Mouse (Mus musculus) left cerebral cortex, postnatal 14 days (tissue): ENCODE measurements around the gene Gm9736. TPM values are rescaled to one million over a fixed set of nuclear protein-coding genes. Genes with fewer than 3 reads are reported as not detected.
"Not testable (repeated sequence)": the region's sequence is repeated elsewhere in the genome, so short reads cannot be mapped to it uniquely, and the experiment has no call there.

Experiments
- DNase-seq, 2 experiments: peaks; one replicate each; pipeline ENCODE4 v3.0.0; 2021 to 2022; ENCODE audit warnings: low spot score in 2 of 2, mixed read lengths in 1 of 2
- intact Hi-C: fragments of 180-260 bp; cut with DNase I; formaldehyde crosslinking; loops from one replicate; pipeline ENCODE4 v1.15.1; 2025
- long read RNA-seq, 2 experiments: library from polyadenylated mRNA; stranded (forward); transcript quantifications; one replicate each; pipeline ENCODE4 v2.0.0; 2021
- total RNA-seq, 2 experiments: library from RNA; stranded (reverse); gene quantifications; 2 replicates each; pipeline ENCODE4 v1.2.3; 2021

Gm9736 gene
- not detected for total RNA-seq
- long read RNA-seq, experiment 1, result 0 reads
- long read RNA-seq, experiment 2, result 0 reads

DNA sequence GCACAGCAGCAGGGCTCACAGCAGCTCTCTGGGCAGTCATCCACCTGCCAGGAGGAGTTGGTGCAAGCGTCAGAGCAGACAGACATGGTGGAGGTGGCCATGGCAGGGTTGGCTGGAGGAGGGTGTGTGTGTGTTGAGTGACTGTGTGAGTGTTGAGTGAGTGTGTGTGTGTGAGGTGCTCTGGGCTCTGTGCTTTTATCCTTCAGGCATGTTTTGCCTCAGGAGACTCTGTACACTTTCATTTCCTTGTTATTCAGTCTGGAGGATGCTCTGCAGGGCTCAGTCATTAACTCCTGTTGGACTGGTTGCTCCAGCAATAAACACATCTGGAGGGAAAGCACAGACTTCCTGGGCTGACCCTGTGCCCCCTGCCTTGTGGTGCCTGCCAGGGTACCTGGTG is at the start of gene Gm9736:
Gene Gm9736 (minus strand): TSS at position 101 of the 400 bp plus-strand sequence.
- DNase-seq, intact Hi-C loops: not testable (repeated sequence)

DNA sequence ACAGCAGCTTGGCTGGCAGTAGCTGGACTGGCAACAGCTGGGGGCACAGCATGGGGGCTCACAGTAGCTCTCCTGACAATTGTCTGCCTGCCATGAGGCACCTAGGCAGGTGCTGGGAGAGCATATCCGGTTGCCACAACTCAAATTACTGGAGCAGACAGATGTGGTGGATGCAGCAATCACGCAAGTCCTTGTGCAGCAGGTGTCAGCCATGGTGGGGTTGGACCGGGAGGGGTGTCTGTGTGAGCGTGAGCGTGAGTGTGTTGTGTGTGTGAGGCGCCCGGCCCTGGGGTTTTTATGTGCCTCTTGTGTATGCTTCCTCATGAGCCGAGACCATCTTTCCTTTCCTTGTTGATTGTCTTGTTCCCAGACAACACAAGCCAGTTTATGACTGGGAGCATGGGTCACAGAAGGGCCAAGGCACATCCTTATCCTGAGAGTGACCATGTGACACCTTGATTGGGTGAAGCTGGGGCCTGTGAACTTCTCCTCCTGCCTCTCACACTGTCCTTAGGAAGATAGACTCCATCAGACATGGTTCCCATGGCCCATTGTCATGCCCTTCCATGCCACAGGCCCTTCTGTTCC is 47.9 kb upstream of the Gm9736 start, which contains the start of gene Gm19668:
Gene Gm19668 (minus strand): TSS at position 213 of the 588 bp plus-strand sequence.
- DNase-seq, result no peak
- intact Hi-C loops, result no loop called here

DNA sequence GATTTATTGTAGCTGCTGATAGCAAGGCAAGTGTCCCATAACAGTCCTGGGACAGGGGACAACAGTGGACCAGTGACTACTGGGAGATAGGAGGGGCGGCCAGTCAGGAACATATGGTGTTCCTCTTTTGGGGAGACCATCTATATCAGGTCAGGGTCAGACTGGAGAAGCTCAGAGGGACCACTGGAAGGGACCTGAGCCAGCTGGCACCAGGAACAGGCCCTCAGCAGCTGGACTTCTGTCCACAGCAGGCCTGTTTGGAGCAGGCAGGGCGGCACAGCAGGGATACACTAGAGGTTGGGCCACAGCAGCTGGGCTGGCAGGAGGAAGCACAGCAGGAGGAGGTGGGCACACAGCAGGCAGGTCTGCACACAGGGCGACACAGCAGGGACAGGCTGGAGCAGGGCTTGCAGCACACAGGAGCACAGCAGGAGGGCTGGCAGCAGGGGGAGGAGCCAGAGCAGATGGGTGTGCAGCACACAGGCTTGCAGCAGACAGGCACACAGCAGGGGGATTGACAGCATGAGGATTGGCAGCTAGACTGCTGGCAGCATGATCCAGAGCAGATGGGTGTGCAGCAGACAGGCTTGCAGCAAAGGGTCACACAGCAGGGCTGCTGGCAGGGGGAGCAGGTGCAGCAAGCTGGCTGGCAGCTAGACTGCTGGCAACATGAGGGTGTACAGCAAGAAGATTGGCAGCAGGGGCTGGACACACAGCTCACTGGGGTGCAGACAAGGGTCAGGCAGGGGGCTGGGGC is 47.2 kb upstream of the Gm9736 start:
- intact Hi-C loops, DNase-seq: not testable (repeated sequence)

DNA sequence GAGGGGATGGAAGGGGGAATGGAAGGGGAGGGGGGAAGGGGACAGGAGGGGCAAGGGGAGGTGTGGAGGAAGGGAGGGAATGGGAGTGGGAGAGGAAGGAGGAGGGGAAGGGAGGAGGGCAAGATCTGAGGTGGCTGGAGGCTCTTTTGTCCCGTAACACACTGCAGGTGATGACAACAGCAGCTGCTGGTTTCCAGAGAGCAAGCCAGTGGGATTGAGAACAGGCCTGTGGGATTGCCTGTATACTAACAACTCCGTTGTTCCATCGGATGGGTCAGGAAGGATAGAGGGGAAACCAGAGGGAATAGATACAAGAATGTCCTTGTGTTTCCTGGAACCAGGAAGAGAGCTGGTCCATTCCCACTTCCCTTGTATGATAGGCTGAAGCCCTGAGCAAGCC is 46.5 kb upstream of the Gm9736 start:
- DNase-seq, result no peak
- intact Hi-C loops, result no loop called here

DNA sequence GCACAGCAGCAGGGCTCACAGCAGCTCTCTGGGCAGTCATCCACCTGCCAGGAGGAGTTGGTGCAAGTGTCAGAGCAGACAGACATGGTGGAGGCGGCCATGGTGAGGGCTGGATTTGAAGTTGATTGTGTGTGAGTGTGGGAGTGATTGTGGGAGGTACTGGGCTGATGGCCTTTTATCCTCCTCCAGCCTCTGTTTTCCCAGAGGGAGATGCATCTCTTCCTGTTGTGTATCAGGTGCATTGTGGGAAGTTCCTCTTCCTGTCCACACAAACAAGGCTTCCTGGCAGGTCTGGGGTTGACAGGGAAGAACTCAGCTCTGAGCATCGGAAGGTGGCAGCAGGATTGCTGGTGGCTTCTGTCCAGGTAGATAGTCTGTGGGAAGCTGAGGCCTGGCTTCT is 43.8 kb upstream of the Gm9736 start, which contains the start of gene Gm9639:
Gene Gm9639 (minus strand): TSS at position 101 of the 400 bp plus-strand sequence.
- intact Hi-C loops, result no loop called here
- DNase-seq, result no peak

DNA sequence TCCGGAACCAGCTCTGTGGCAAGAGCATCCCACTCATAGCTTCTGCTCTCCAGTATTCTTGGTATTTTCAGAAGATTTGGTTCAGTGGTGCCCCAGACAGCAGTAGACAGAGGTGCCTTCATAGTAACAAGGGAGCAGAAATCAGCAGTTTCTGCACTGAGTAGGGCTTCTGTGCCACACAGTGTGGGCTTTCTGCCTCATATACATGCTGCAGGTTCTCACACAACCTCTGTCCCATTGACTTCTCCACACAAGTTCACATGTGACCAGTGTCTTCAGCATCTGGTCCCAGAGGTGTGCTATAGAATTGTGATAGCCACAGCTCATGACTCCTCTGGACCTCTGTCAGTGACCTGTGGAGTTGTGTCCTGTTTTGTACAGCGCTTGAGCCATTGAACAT is 37.5 kb upstream of the Gm9736 start:
- intact Hi-C loops, result no loop called here
- DNase-seq, result no peak

DNA sequence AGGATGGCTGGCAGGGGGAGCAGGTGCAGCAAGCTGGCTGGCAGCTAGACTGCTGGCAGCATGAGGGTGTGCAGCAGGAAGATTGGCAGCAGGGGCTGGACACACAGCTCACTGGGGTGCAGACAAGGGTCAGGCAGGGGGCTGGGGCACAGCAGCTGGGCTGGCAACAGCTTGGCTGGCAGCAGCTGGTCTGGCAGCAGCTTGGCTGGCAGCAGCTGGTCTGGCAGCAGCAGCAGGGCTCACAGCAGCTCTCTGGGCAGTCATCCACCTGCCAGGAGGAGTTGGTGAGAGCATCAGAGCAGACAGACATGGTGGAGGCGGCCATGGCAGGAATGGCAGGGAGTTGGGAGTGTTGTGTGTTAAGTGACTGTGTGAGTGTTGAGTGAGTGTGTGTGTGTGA is 36.7 kb upstream of the Gm9736 start, which contains the start of gene Gm7137:
Gene Gm7137 (minus strand): TSS at position 325 of the 400 bp plus-strand sequence.
- intact Hi-C loops, DNase-seq: not testable (repeated sequence)

DNA sequence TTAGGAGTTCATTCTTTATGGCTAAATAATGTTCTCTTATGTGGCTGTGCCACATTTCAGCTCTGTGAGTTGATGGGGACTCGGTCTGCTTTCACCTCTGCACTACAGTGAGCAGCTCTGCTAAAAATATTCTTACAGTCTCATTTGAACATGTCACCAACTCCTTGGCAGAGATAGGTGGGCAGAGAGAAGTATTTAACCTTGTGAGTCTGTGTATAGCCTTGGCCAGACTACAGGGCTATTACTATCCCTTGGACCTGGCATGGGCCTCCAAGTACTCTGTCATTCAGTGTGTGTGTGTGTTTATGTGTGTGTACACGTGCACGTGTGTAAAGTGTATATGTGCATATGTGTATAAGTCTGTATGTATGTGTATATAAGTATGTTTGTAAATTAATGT is 32.2 kb upstream of the Gm9736 start:
- intact Hi-C loops, DNase-seq: not testable (repeated sequence)

DNA sequence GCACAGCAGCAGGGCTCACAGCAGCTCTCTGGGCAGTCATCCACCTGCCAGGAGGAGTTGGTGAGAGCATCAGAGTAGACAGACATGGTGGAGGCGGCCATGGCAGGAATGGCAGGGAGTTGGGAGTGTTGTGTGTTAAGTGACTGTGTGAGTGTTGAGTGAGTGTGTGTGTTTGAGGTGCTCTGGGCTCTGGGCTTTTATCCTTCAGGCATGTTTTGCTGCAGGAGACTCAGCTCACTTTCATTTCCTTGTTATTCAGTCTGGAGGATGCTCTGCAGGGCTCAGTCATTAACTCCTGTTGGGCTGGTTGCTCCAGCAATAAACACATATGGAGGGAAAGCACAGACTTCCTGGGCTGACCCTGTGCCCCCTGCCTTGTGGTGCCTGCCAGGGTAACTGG is 31.3 kb upstream of the Gm9736 start, which contains the start of gene Gm3250:
Gene Gm3250 (minus strand): TSS at position 101 of the 400 bp plus-strand sequence.
- intact Hi-C loops, result not testable (repeated sequence)

DNA sequence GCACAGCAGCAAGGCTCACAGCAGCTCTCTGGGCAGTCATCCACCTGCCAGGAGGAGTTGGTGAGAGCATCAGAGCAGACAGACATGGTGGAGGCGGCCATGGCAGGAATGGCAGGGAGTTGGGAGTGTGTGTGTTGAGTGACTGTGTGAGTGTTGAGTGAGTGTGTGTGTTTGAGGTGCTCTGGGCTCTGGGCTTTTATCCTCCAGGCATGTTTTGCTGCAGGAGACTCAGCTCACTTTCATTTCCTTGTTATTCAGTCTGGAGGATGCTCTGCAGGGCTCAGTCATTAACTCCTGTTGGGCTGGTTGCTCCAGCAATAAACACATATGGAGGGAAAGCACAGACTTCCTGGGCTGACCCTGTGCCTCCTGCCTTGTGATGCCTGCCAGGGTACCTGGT is 25.7 kb upstream of the Gm9736 start, which contains the start of gene Gm7138:
Gene Gm7138 (minus strand): TSS at position 101 of the 400 bp plus-strand sequence.
- intact Hi-C loops, DNase-seq: not testable (repeated sequence)

More for the DNA sequence above, 31.3 kb upstream of the Gm9736 start, which contains the start of gene Gm3250:
- not testable (repeated sequence) for DNase-seq

DNA sequence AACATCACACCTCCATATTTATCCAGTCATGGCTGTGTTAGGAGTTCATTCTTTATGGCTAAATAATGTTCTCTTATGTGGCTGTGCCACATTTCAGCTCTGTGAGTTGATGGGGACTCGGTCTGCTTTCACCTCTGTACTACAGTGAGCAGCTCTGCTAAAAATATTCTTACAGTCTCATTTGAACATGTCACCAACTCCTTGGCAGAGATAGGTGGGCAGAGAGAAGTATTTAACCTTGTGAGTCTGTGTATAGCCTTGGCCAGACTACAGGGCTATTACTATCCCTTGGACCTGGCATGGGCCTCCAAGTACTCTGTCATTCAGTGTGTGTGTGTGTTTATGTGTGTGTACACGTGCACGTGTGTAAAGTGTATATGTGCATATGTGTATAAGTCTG is 21.0 kb upstream of the Gm9736 start:
- intact Hi-C loops, result not testable (repeated sequence)

DNA sequence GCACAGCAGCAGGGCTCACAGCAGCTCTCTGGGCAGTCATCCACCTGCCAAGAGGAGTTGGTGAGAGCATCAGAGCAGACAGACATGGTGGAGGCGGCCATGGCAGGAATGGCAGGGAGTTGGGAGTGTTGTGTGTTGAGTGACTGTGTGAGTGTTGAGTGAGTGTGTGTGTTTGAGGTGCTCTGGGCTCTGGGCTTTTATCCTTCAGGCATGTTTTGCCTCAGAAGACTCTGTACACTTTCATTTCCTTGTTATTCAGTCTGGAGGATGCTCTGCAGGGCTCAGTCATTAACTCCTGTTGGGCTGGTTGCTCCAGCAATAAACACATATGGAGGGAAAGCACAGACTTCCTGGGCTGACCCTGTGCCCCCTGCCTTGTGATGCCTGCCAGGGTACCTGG is 20.1 kb upstream of the Gm9736 start, which contains the start of gene Gm3238:
Gene Gm3238 (minus strand): TSS at position 101 of the 400 bp plus-strand sequence.
- DNase-seq, intact Hi-C loops: not testable (repeated sequence)

More for the DNA sequence above, 21.0 kb upstream of the Gm9736 start:
- not testable (repeated sequence) for DNase-seq

DNA sequence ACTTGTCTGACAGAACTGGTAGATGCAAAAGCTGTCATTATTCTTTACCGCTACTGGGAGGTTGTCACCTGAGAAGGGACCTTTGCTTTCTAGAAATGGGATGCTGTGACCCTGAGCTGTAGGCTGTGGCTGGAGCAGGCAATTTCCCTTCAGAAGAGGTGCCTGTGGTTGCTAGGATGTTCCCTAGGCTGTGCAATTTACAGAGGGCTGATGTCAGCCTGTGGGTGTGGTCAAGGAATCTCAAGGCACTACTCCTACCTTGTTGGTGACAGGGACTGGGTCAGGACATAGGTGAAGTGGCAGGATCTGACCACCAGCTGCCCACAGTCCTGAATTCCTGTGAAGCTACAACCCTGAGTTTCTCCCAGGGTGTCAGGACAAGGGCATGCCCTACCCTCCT is 18.6 kb upstream of the Gm9736 start:
- DNase-seq, result no peak
- intact Hi-C loops, result no loop called here

DNA sequence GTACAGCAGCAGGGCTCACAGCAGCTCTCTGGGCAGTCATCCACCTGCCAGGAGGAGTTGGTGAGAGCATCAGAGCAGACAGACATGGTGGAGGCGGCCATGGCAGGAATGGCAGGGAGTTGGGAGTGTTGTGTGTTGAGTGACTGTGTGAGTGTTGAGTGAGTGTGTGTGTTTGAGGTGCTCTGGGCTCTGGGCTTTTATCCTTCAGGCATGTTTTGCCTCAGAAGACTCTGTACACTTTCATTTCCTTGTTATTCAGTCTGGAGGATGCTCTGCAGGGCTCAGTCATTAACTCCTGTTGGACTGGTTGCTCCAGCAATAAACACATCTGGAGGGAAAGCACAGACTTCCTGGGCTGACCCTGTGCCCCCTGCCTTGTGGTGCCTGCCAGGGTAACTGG is 8.4 kb upstream of the Gm9736 start, which contains the start of gene Gm3233:
Gene Gm3233 (minus strand): TSS at position 101 of the 400 bp plus-strand sequence.
- intact Hi-C loops, result not testable (repeated sequence)

DNA sequence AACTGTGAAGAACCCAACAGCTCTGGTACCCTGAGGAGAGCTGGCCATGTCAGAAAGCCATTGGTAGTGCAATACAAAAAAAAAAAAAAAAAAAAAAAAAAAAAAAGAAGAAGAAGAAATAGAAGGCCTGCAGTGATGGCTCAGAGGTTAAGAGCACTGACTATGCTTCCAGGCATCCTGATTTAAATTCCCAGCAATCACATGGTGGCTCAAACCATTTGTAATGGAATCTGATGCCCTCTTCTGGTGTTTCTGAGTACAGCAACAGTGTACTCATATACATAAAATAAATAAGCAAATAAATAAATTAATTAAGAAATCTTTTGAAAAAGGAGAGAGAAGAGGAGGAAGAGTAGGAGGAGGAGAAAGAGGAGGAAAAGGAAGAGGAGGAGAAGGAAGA is 2.3 kb upstream of the Gm9736 start:
- intact Hi-C loops, result no loop called here

More for the DNA sequence above, 8.4 kb upstream of the Gm9736 start, which contains the start of gene Gm3233:
- not testable (repeated sequence) for DNase-seq

DNA sequence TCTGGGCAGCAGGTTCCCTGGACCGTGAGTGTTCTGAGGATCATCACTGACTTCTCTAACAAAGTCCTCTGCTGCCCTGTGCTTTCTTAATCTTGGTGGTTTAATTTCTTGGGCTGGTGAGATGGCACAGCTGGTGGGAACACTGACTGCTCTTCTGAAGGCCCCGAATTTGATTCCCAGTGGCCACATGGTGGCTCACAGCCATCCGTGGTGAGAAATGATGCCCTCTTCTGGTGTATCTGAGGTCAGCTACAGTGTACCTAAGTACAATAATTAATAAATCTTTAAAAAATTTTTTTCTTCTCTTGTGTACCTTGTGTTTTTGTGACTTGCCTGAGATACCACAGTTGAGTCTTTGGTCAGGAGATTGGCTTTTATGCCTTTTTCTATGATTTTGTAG is 1.2 kb upstream of the Gm9736 start:
- DNase-seq, intact Hi-C loops: not testable (repeated sequence)

More for the DNA sequence above, 2.3 kb upstream of the Gm9736 start:
- no peak for DNase-seq

DNA sequence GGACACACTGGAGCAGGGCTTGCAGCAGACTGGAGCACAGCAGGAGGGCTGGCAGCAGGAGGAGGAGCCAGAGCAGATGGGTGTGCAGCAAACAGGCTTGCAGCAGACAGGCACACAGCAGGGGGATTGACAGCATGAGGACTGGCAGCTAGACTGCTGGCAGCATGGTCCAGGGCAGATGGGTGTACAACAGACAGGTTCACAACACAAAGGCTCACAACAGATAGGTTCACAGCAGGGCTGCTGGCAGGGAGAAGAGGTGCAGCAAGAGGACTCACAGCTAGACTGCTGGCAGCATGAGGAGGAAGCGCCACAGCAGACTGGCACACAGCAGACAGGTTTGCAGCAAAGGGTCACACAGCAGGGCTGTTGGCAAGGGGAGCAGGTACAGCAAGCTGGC is 468 bp downstream of the Gm9736 start:
- intact Hi-C loops, DNase-seq: not testable (repeated sequence)

DNA sequence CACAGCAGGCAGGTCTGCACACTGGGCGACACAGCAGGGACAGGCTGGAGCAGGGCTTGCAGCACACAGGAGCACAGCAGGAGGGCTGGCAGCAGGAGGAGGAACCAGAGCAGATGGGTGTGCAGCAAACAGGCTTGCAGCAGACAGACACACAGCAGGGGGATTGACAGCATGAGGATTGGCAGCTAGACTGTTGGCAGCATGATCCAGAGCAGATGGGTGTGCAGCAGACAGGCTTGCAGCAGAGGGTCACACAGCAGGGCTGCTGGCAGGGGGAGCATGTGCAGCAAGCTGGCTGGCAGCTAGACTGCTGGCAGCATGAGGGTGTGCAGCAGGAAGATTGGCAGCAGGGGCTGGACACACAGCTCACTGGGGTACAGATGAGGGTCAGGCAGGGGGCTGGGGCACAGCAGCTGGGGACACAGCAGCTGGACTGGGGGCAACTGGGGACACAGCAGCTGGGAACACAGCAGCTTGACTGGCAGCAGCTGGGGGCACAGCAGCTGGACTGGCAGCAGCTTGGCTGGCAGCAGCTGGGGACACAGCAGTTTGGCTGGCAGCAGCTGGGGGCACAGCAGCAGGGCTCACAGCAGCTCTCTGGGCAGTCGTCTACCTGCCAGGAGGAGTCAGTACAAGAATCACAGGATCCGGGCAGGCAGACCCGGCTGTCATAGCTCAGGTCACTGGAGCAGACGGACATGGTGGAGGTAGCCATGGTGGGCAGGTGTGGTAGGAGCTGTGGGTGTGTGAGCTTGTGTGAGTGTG is 9.0 kb downstream of the Gm9736 start, which contains the start of gene Gm18596:
Gene Gm18596 (minus strand): TSS at position 715 of the 765 bp plus-strand sequence.
- intact Hi-C loops, DNase-seq: not testable (repeated sequence)

DNA sequence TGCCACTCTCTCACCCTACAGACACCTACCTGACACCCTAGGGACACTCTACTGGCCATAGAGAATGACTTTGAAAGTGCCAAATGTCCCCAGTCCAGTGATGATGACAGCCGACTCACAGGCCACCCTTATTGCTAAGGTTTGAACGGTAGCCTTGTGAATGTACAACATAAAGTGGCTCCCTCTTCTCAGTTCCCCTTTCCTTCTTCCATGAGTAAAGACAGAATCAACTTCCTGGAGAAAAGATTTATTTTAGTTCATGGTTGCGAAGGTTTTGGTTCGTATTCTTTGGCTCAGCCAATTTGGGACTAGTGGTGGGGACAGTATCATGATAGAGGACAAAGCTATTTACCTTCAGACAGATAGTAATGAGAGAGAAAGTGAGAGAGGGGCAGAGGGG is 12.2 kb downstream of the Gm9736 start:
- intact Hi-C loops, result no loop called here
- DNase-seq, result no peak
